Mouse (Mus musculus) C2C12 (cell line): ENCODE results near the gene Ago4. TPM values are rescaled to one million over a fixed set of nuclear protein-coding genes. Genes with fewer than 3 reads are reported as not detected.

ENCODE experiments used
- H3K27me3 ChIP-seq: one replicate; pipeline ENCODE4 v1.6.1; 2011; ENCODE audit not compliant: control insufficient read depth, insufficient read depth, insufficient read length
- H3K36me3 ChIP-seq: one replicate; pipeline ENCODE4 v1.6.1; 2011; ENCODE audit not compliant: control insufficient read depth, insufficient read depth
- H3K4me3 ChIP-seq: one replicate; pipeline ENCODE4 v1.5.1; 2011; ENCODE audit warnings: mild to moderate bottlenecking, control low read depth; ENCODE audit not compliant: poor library complexity, insufficient read depth, severe bottlenecking
- H3K79me2 ChIP-seq: one replicate; pipeline ENCODE4 v1.6.1; 2011; ENCODE audit not compliant: control insufficient read depth, insufficient read depth
- H3K79me3 ChIP-seq: one replicate; pipeline ENCODE4 v1.6.1; 2011; ENCODE audit warnings: low read depth, control low read depth
- H3ac ChIP-seq: one replicate; pipeline ENCODE3; 2011; ENCODE audit warnings: low read depth; ENCODE audit not compliant: control insufficient read depth, insufficient read length
- CEBPB ChIP-seq: IDR thresholded peaks from one replicate; pipeline ENCODE4 v1.6.1; 2011; ENCODE audit warnings: low read depth, mild to moderate bottlenecking, control low read depth, moderate library complexity
- CTCF ChIP-seq: IDR thresholded peaks from one replicate; pipeline ENCODE4 v1.5.1; 2011; ENCODE audit not compliant: control insufficient read depth, insufficient read depth, insufficient read length
- FOSL1 ChIP-seq: IDR thresholded peaks from one replicate; pipeline ENCODE4 v1.8.0; 2011; ENCODE audit warnings: mild to moderate bottlenecking, low read length; ENCODE audit not compliant: poor library complexity, insufficient read depth, severe bottlenecking
- MAX ChIP-seq: IDR thresholded peaks from one replicate; pipeline ENCODE4 v1.6.1; 2011; ENCODE audit warnings: mild to moderate bottlenecking, control low read depth
- MYOD1 ChIP-seq: IDR thresholded peaks from one replicate; pipeline ENCODE4 v1.6.1; 2011; ENCODE audit warnings: low read depth; ENCODE audit not compliant: control insufficient read depth, insufficient read length
- MYOG ChIP-seq: IDR thresholded peaks from one replicate; pipeline ENCODE4 v1.6.1; 2011; ENCODE audit not compliant: control insufficient read depth, insufficient read length; ENCODE audit errors: extremely low read depth
- USF1 ChIP-seq: IDR thresholded peaks from one replicate; pipeline ENCODE4 v1.6.1; 2011; ENCODE audit warnings: low read depth, mild to moderate bottlenecking, control low read depth, moderate library complexity
- polyA plus RNA-seq: library from polyadenylated mRNA; unstranded; fragments of >200 nt; fragmentation: generic; extraction: Trizol; gene quantifications from one replicate; pipeline ENCODE4 v1.2.1, GENCODE M21; 2012; ENCODE audit warnings: missing spikeins

Ago4 gene
- polyA plus RNA-seq, 1 experiment = 0.01 TPM

DNA sequence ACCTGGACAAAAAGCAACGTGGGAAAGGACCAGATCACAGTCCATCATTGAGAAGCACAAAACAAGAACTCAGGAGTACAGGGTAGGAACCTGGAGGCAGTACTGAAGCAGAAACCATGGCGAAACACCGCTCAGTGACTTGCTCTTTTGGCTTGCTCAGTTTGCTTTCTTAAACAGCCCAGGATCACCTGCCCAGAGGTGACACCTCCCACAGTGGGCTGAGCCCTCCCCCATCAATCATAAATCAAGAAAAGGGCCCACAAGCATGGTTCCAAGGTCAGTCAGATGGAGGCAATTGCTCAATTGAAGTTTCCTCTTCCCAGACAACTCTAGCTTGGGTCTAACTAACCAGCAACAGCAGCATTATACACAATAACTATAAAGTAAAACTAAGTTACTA is 49.4 kb downstream of the Ago4 start:
- Histone ChIP-seq H3K4me3 (no peak overlapping the region), H3K27me3 (peaks cover 48% of the 10 kb centered on the region), H3K36me3 (no peaks in the 10 kb centered on the region), H3K79me2 (no peaks in the 10 kb centered on the region), H3K79me3 (no peaks in the 10 kb centered on the region), H3ac (no peak overlapping the region)
- TF ChIP-seq USF1 (no peak), MAX (no peak), CTCF (no peak), FOSL1 (no peak)

DNA sequence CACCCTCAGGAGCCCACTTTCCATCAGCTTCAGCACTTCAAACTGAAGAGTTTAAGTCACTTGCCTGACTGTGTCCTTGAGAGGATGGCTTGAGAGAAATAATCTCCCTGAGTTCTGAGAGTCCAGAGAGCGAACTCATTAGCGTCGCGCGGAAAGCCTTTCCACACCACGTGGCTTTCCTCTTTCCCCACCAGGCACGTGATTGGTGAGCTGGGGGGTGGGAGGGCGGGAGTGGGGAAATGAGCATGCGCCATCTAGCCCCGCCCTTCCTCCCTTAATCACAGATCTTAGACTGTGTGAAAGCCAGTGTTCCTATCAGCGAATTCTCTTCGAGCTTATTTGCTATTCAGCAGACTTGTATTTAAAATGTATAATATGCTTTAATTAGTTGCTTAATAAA is 50.3 kb downstream of the Ago4 start:
- H3K79me3 ChIP-seq = no peaks in the 10 kb centered on the region
- H3ac ChIP-seq = no peak overlapping the region
- H3K36me3 ChIP-seq = no peaks in the 10 kb centered on the region
- H3K4me3 ChIP-seq = no peak overlapping the region
- no peaks in the 10 kb centered on the region for H3K79me2 ChIP-seq
- TF ChIP-seq MYOG = no peak
- TF ChIP-seq MYOD1 = no peak
- TF ChIP-seq USF1 = no peak
- no peak for TF ChIP-seq MAX
- TF ChIP-seq FOSL1 = no peak
- TF ChIP-seq CEBPB = no peak
- no peak for TF ChIP-seq CTCF
- H3K27me3 ChIP-seq = peaks cover 44% of the 10 kb centered on the region

DNA sequence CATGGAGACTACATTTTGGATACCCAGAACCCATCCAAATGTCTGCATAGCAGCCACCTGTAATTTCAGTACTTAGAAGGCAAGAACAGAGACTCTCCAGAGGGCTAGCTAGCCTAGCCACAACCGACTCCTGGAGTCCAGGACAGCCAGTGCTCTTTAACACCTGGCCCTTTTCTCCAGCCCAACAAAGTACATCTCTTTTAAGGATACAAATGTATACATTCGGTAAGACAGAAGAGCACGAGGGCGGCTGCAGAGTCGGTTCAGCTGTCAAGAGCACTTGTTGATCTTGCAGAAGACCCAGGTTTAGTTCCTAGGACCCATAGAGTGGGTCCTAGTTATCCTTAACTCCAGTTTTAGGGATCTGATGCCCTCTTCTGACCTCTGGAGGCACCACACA is 51.8 kb downstream of the Ago4 start:
- no peak for TF ChIP-seq MAX
- TF ChIP-seq USF1 = no peak
- no peak for TF ChIP-seq MYOG
- no peak for TF ChIP-seq CEBPB
- no peak for TF ChIP-seq MYOD1
- TF ChIP-seq CTCF = no peak
- no peak for TF ChIP-seq FOSL1
- Histone ChIP-seq H3K79me3 (no peaks in the 10 kb centered on the region), H3K36me3 (no peaks in the 10 kb centered on the region), H3K4me3 (no peak overlapping the region), H3ac (no peak overlapping the region), H3K27me3 (peaks cover 29% of the 10 kb centered on the region), H3K79me2 (no peaks in the 10 kb centered on the region)

DNA sequence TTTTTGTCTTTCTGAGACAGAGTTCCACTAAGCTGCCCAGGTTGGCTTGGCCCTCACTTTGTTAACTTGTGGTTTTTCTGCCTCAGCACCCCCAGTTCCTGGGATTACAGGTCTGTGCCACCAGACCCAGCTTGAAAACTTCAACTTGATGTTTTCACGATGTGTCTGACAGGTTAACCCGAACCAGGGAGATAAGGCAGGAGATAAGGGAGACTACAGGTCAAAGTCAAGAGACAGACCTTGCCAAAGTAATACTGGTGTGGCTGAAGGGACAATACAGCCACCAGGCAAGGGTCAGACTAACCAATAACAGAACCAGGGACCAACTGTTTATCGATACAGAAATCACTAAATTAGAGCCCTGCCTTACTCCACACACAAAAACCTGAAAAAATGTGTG is 53.0 kb downstream of the Ago4 start:
- no peak for TF ChIP-seq FOSL1
- Histone ChIP-seq H3K27me3 (peaks cover 26% of the 10 kb centered on the region), H3K79me2 (no peaks in the 10 kb centered on the region), H3K79me3 (no peaks in the 10 kb centered on the region), H3K36me3 (no peaks in the 10 kb centered on the region), H3K4me3 (no peak overlapping the region), H3ac (no peak overlapping the region)

DNA sequence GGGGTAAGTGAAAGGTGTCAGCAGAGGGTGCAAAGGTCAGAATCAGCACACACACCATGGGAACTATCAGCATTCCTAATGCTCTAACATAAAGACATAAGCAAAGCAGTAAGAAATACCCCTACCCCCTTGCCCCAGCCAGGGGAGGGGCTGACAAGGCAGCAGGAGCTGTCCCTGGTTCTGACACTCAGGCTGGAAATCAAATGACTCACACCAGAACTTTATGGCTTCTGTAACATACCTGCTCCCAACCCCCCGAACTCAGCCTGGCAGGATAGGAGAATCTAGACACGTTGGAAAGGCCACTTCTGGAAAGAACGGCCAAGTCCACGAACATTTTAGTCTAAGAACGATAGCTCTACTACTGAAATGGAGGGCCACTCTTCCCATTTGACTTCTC is 60.2 kb downstream of the Ago4 start:
- Histone ChIP-seq H3K79me3 (no peaks in the 10 kb centered on the region), H3K79me2 (no peaks in the 10 kb centered on the region), H3K4me3 (no peak overlapping the region), H3K36me3 (no peaks in the 10 kb centered on the region), H3K27me3 (no peaks in the 10 kb centered on the region), H3ac (no peak overlapping the region)
- TF ChIP-seq CTCF (no peak), MYOG (no peak), MAX (no peak), USF1 (no peak), CEBPB (no peak), MYOD1 (no peak), FOSL1 (no peak)

DNA sequence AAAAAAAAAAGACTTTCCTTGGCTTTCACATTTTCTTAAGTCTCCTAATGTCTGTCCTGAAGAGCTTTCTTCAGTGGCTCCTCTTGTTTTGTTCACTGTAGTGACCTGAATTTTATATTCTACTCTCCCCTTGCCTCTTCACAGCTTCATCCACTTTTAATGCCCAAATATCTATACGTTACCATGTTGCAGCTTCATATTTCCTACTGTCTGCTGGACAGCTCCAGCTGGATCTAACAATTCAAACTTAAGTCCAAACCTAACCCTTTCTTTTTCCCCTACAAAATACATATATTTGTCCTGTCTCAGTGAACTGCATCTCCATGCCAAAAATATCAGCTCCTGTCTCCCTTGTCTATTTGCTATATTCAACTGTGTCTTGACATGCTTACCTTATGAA is 63.9 kb downstream of the Ago4 start:
- H3K36me3 ChIP-seq = no peaks in the 10 kb centered on the region
- H3K79me3 ChIP-seq = no peaks in the 10 kb centered on the region
- H3K27me3 ChIP-seq = no peaks in the 10 kb centered on the region
- H3ac ChIP-seq = no peak overlapping the region
- TF ChIP-seq CTCF = no peak
- no peak for TF ChIP-seq USF1
- no peak for TF ChIP-seq MYOD1
- no peak for TF ChIP-seq FOSL1
- no peak for TF ChIP-seq MAX
- TF ChIP-seq CEBPB = no peak
- no peak for TF ChIP-seq MYOG
- H3K4me3 ChIP-seq = no peak overlapping the region
- H3K79me2 ChIP-seq = peaks cover 8% of the 10 kb centered on the region

DNA sequence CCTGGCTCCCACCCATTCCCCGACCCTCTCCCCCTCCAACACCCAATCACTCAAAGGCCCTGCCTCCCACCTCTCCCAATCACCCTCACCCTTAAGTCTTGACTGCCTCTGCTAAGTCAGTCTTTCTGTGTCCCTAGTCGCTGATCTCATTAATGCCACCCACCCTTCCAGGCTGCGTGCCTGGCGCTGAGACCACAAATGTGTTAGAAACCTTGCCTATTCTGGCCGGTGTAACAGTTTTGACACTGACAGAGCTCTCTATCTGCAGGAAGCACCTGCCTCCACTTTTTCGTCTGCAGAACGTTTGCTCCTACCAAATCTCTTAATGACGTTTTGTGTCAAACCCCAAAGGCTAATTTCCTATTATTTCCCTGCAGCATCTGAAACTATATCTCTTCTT is 64.3 kb downstream of the Ago4 start:
- Histone ChIP-seq H3ac (no peak overlapping the region), H3K79me2 (peaks cover 8% of the 10 kb centered on the region), H3K79me3 (no peaks in the 10 kb centered on the region), H3K27me3 (no peaks in the 10 kb centered on the region), H3K36me3 (no peaks in the 10 kb centered on the region), H3K4me3 (no peak overlapping the region)
- TF ChIP-seq FOSL1 (no peak), MAX (no peak)
